Mouse (Mus musculus): Measurements from ENCODE around the gene Mettl18.

Mettl18 gene

GRCm38 (mm10) chr1:164040385-164041135 lies 45.9 kb downstream of the Mettl18 start:
- no peak for ATAC-seq (ENCODE audit: insufficient number of reproducible peaks, low FRiP score, low TSS enrichment)

- ATAC-seq (ENCODE audit: insufficient number of reproducible peaks, low FRiP score, low TSS enrichment), result no peak
Observed at GRCm38 (mm10) chr1:164043549-164043948, 48.9 kb downstream of the Mettl18 start.

Data from cerebellum, adult (tissue).